Mouse (Mus musculus): ENCODE data around the gene Mrpl12. TPM values are rescaled to one million over a fixed set of nuclear protein-coding genes. Genes with fewer than 3 reads are reported as not detected.
"Not testable (repeated sequence)": the region's sequence is repeated elsewhere in the genome, so short reads cannot be mapped to it uniquely, and the experiment has no call there.

The Mrpl12 gene
- total RNA-seq, 4 experiments from 2014 or later, result 77.6 to 95.8 (median 90.1) TPM

- no peak for DNase-seq
Measured at GRCm38 (mm10) chr11:120508290-120508870, 24.0 kb downstream of the Mrpl12 start.

GRCm38 (mm10) chr11:120509940-120510339 is 25.5 kb downstream of the Mrpl12 start:
- no peak for DNase-seq

GRCm38 (mm10) chr11:120510375-120511030 is 26.1 kb downstream of the Mrpl12 start:
- DNase-seq, result no peak

GRCm38 (mm10) chr11:120512790-120513453 is 28.5 kb downstream of the Mrpl12 start:
- DNase-seq, result no peak

- not testable (repeated sequence) for DNase-seq
Measured at GRCm38 (mm10) chr11:120514262-120514661, 29.8 kb downstream of the Mrpl12 start.

GRCm38 (mm10) chr11:120515611-120516010 is 31.2 kb downstream of the Mrpl12 start:
- DNase-seq, result peak; percentile 71

- DNase-seq, result no peak
Measured at GRCm38 (mm10) chr11:120517147-120517546, 32.7 kb downstream of the Mrpl12 start.

- no peak for DNase-seq
Measured at GRCm38 (mm10) chr11:120518027-120518426, 33.6 kb downstream of the Mrpl12 start.

- DNase-seq, result no peak
Measured at GRCm38 (mm10) chr11:120518558-120518957, 34.1 kb downstream of the Mrpl12 start.

- DNase-seq, result no peak
Measured at GRCm38 (mm10) chr11:120519738-120520137, 35.3 kb downstream of the Mrpl12 start.

- DNase-seq, result no peak
Measured at GRCm38 (mm10) chr11:120520498-120520897, 36.1 kb downstream of the Mrpl12 start.

- DNase-seq, result peak; percentile 31
Measured at GRCm38 (mm10) chr11:120520967-120521540, 36.6 kb downstream of the Mrpl12 start.

GRCm38 (mm10) chr11:120522581-120522980 is 38.2 kb downstream of the Mrpl12 start:
- no peak for DNase-seq

- no peak for DNase-seq
Measured at GRCm38 (mm10) chr11:120525959-120526358, 41.5 kb downstream of the Mrpl12 start.

- no peak for DNase-seq
Measured at GRCm38 (mm10) chr11:120527690-120528354, 43.4 kb downstream of the Mrpl12 start.

- no peak for DNase-seq
Measured at GRCm38 (mm10) chr11:120528903-120529302, 44.5 kb downstream of the Mrpl12 start.

- no peak for DNase-seq
Measured at GRCm38 (mm10) chr11:120530085-120530964, 45.9 kb downstream of the Mrpl12 start, which contains the start of gene Gcgr. Gene Gcgr (plus strand): TSS chr11:120530699.

GRCm38 (mm10) chr11:120531646-120532045 is 47.2 kb downstream of the Mrpl12 start:
- no peak for DNase-seq

GRCm38 (mm10) chr11:120534093-120534492 is 49.7 kb downstream of the Mrpl12 start:
- no peak for DNase-seq

GRCm38 (mm10) chr11:120535145-120535544 is 50.7 kb downstream of the Mrpl12 start:
- DNase-seq, result no peak

- DNase-seq, result no peak
Measured at GRCm38 (mm10) chr11:120535804-120536203, 51.4 kb downstream of the Mrpl12 start.

- no peak for DNase-seq
Measured at GRCm38 (mm10) chr11:120538485-120538884, 54.1 kb downstream of the Mrpl12 start.
